Mouse (Mus musculus) bone marrow, adult 2 months (tissue): ENCODE data around the gene Fbxl3. TPM values are rescaled to one million over a fixed set of nuclear protein-coding genes. Genes with fewer than 3 reads are reported as not detected.
A peak's percentile ranks its signal among the peaks of the same experiment; 100 is the strongest.

Experiments
- H3K27ac ChIP-seq: fragments of 200-500 bp; 2 replicates; pipeline ENCODE4 v1.5.1; 2012; ENCODE audit warnings: low read depth, mild to moderate bottlenecking, control low read depth, inconsistent platforms, low read length; ENCODE audit not compliant: control insufficient read depth, poor library complexity, insufficient read depth
- H3K4me1 ChIP-seq: fragments of 200-500 bp; 2 replicates; pipeline ENCODE4 v1.6.1; 2011; ENCODE audit warnings: low read length; ENCODE audit not compliant: control insufficient read depth, insufficient read depth
- H3K4me3 ChIP-seq: fragments of 200-500 bp; replicated peaks from 2 replicates; pipeline ENCODE3; 2011; ENCODE audit warnings: mild to moderate bottlenecking, low read depth, low read length, control low read depth; ENCODE audit not compliant: control insufficient read depth
- CTCF ChIP-seq: fragments of 200-500 bp; IDR thresholded peaks from 2 replicates; pipeline ENCODE4 v1.5.1; 2011; ENCODE audit warnings: low read length, control low read depth; ENCODE audit not compliant: control insufficient read depth, insufficient read depth
- POLR2A ChIP-seq: fragments of 200-500 bp; IDR thresholded peaks from 2 replicates; pipeline ENCODE4 v1.6.1; 2011; ENCODE audit warnings: low read depth, mild to moderate bottlenecking, control low read depth, low read length, borderline replicate concordance; ENCODE audit not compliant: control insufficient read depth
- WGBS: fragments of 180-500 bp; shearing (Covaris S2); methylation state at CpG from one replicate; pipeline ENCODE4 v1.1.7; 2018; 5-methylcytosine and 5-hydroxymethylcytosine counted together
- polyA plus RNA-seq: library from polyadenylated mRNA; stranded (reverse); fragments of >200 nt; gene quantifications from 2 replicates; pipeline ENCODE4 v1.2.4, GENCODE M21; 2011; ENCODE audit warnings: low replicate concordance; ENCODE audit not compliant: missing spikeins, insufficient read depth, insufficient read length

Fbxl3 gene
- polyA plus RNA-seq, 1 experiment = 36.3 TPM

GRCm38 (mm10) chr14:103069465-103069863, 29.9 kb downstream of the Fbxl3 start:
- Histone ChIP-seq H3K4me3 (peak overlapping the region; percentile 66), H3K4me1 (no peaks in the 10 kb centered on the region; the same call in 1 of the 2 replicates), H3K27ac (peak overlapping the region; percentile 96)
- WGBS = 23% methylated on average over 12 of the region's 12 CpGs
- TF ChIP-seq CTCF (no peak), POLR2A (no peak)

GRCm38 (mm10) chr14:103065294-103066167, 33.8 kb downstream of the Fbxl3 start:
- 6% methylated on average over 10 of the region's 10 CpGs for WGBS
- no peak overlapping the region for H3K27ac ChIP-seq
- H3K4me1 ChIP-seq = no peaks in the 10 kb centered on the region; the same call in 1 of the 2 replicates
- TF ChIP-seq POLR2A (no peak), CTCF (peak; percentile 54)
- H3K4me3 ChIP-seq = no peak overlapping the region

GRCm38 (mm10) chr14:103059495-103059894, 39.9 kb downstream of the Fbxl3 start:
- Histone ChIP-seq H3K4me1 (peaks cover 1% of the 10 kb centered on the region; the same call in 1 of the 2 replicates), H3K27ac (peak overlapping the region; percentile 90), H3K4me3 (no peak overlapping the region)
- no peak for TF ChIP-seq POLR2A
- TF ChIP-seq CTCF = no peak
- WGBS = 38% methylated on average over 10 of the region's 10 CpGs

DNA sequence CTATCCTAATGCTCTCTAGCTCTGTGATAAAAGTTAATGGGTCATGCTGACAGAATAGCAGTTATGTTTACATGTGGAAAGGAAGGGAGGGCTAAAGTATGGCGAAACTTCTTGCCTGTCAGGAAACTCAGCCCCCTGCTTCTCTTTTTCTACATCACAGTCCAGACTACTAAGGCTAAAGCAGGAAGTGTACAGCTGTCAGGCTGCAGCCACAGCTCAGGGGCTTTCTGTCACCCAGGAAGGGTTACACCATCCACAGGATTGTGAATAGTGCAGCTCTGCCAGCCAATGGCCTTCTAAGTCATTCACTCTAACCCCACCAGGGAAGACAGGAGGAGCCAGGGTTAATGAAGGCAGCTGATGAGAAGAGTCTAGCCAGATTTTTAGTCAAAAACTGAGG, 40.4 kb downstream of the Fbxl3 start:
- WGBS = 2% methylated on average over 1 of the region's 1 CpGs
- Histone ChIP-seq H3K4me3 (no peak overlapping the region), H3K27ac (peak overlapping the region; percentile 90), H3K4me1 (peaks cover 1% of the 10 kb centered on the region; the same call in 1 of the 2 replicates)
- TF ChIP-seq POLR2A (no peak), CTCF (no peak)

- peaks cover 1% of the 10 kb centered on the region; the same call in 1 of the 2 replicates for H3K4me1 ChIP-seq
- WGBS = 87% methylated on average over 7 of the region's 7 CpGs
- TF ChIP-seq POLR2A (no peak), CTCF (no peak)
- H3K4me3 ChIP-seq = no peak overlapping the region
- H3K27ac ChIP-seq = no peak overlapping the region
Observed at GRCm38 (mm10) chr14:103056601-103057000, 42.8 kb downstream of the Fbxl3 start.

- Histone ChIP-seq H3K4me3 (no peak overlapping the region), H3K27ac (no peak overlapping the region), H3K4me1 (peaks cover 1% of the 10 kb centered on the region; the same call in 1 of the 2 replicates)
- no peak for TF ChIP-seq CTCF
- no peak for TF ChIP-seq POLR2A
- WGBS = 86% methylated on average over 13 of the region's 13 CpGs
Observed at GRCm38 (mm10) chr14:103054731-103055130, 44.6 kb downstream of the Fbxl3 start.

DNA sequence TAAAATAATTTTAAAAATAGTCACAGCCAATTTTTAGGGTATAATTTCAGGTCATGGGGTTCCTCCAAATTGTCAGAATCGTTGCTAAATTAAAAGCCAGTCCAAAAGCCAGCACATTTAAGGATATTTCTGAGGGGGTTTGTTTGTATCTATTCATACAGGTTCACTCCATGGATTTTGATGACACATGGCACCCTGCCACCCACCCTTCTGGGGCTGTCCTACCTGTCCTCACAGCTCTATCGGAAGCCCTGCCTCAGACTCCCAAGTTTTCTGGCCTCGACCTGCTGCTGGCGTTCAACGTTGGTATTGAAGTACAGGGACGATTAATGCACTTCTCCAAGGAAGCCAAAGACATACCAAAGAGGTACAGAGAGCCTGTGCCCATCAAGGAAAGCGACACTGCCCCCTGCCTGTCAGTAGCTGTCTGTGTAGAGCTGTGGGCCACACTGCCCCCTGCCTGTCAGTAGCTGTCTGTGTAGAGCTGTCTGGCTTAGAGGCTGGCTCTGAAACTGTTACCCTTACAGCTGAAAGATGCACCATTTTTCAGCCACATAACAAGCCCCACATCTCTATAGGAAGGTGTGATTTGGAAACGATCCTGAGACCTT, 48.1 kb downstream of the Fbxl3 start:
- H3K27ac ChIP-seq = no peak overlapping the region
- H3K4me3 ChIP-seq = no peak overlapping the region
- peaks cover 1% of the 10 kb centered on the region; the same call in 1 of the 2 replicates for H3K4me1 ChIP-seq
- WGBS = 19% methylated on average over 8 of the region's 8 CpGs
- TF ChIP-seq POLR2A (no peak), CTCF (peak; percentile 100)
